Mouse (Mus musculus) 3T3-L1 (cell line): ENCODE data around the gene Kcnh7.
A peak's percentile ranks its signal among the peaks of the same experiment; 100 is the strongest.

Experiments used
- DNase-seq: peaks from one replicate; pipeline ENCODE4 v3.0.0-alpha.2; 2015; ENCODE audit warnings: low read depth, low spot score

Kcnh7 gene

DNA sequence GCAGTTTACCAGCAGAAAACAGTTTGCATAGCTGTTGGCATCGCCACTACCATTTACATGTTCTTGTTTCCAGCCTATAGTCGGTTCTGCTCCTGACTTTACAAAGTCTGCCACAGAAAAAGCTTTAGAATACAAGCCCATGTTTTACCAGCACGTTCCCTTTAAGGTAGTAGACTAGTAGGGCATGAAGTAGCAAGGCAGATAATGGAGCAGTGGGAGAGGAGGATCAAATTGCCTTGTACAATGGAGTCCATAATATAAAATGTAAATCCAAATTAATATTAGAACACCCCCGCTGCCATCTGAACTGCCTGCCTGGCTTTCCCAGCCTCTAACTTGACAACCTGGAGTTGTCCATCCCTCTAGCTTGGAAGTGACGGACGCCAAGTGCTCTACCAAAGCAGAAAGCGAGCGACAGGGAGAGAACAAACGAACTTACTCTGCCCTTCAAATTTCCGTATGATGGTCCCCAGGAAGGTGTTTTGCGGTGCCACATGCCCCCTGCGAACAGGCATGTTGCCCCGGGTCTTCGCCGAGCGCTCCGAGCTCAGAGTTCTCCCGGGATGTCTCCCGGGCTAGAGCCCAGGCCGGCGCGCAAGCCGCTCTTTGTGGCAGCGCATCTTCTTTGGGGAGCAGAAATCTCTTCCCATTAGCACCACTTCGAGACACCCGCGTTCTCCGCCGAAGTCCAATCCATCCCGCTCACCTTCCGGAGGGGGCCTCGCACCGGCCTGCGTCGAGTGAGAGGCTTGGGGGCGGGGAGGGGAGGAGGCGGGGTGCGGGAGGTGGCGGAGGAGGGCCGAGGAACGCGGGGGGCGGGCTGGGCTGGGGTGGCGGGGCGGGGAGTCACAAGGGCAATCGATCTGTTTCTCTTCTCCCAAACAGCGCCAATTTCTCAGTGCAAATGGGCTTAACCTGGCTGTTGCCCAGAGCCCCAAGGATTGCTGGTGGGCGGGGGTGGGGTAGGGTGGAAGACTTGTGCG lies at the start of gene Kcnh7:
Gene Kcnh7 (minus strand): TSS at position 725 of the 983 bp plus-strand sequence.
- no peak for DNase-seq

DNA sequence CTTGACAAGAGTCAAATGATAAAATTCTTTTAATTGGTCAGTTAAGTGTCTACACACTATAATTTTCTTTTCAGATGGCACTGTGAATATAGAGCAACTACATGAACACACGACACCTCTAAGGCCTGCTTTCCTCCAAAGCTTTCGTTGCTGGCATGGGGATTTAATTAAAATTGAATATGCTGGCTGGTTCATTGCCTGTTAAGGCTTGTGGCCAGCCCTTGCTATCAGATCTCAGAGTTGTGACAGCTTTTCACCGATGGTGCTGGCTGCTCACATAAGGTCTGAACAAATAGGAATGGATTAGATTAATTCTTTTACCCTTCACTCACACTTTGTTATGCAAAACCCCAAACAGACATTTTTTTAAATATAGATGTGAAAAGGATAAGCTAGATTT lies 23.3 kb upstream of the Kcnh7 start:
- DNase-seq: no peak

GRCm38 (mm10) chr2:63186014-63186413 lies 1.9 kb upstream of the Kcnh7 start:
- DNase-seq: peak; percentile 43

GRCm38 (mm10) chr2:63184551-63185430 lies 704 bp upstream of the Kcnh7 start:
- DNase-seq: no peak

- no peak for DNase-seq
Observed at GRCm38 (mm10) chr2:63153701-63154100, 30.4 kb downstream of the Kcnh7 start.

DNA sequence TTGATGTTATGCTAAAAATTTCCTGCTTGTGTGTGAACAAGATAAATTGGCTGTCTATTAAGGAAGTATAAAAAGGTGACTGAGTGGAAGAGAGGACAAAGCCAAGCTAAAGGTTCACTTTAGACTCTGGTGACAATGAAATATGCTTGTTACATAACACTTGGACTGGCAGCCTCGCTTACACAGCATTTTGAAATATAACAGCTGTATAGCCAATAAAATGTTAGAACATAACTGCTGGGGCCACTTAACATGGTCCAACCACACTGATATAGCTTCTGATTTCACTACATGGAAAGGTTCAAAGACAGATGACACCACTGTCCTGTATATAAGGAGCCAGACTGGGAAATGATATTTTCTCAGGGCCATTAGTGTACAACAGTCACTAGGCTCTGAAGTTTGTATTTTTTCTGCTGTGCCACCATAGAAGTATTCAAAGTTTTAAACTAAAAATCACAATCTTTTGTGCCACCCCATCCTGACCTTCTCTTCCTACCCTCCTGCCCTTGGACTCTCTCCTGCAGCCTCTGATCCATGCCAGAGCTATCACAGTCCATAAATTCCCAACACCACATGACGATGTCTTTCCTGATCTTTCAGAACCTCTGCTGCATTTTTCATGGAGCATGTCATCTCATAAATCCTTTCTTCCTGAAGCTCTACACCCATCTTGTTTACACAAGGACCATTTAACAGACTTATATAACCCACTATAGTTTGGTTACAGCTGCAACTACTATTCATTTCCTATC lies 56.1 kb downstream of the Kcnh7 start:
- no peak for DNase-seq

DNA sequence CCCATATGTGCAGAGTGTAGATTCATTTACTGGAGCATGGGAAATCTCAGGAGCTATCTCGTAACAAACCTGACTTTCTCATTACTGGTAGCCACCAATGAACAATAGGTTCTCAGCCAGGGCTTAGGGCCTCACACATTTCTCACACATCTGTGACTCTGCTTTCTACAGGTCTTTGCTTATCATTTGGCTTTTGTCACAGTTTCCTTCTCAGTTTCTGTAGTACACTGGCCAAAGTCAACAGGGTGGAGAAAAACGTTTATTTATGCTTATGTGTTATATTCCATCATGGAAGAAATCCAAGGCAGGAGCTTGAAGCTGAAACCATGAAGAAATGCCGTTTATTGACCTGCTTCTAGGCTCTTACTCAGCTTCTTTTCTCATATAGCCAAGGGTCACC lies 63.8 kb downstream of the Kcnh7 start:
- no peak for DNase-seq

DNA sequence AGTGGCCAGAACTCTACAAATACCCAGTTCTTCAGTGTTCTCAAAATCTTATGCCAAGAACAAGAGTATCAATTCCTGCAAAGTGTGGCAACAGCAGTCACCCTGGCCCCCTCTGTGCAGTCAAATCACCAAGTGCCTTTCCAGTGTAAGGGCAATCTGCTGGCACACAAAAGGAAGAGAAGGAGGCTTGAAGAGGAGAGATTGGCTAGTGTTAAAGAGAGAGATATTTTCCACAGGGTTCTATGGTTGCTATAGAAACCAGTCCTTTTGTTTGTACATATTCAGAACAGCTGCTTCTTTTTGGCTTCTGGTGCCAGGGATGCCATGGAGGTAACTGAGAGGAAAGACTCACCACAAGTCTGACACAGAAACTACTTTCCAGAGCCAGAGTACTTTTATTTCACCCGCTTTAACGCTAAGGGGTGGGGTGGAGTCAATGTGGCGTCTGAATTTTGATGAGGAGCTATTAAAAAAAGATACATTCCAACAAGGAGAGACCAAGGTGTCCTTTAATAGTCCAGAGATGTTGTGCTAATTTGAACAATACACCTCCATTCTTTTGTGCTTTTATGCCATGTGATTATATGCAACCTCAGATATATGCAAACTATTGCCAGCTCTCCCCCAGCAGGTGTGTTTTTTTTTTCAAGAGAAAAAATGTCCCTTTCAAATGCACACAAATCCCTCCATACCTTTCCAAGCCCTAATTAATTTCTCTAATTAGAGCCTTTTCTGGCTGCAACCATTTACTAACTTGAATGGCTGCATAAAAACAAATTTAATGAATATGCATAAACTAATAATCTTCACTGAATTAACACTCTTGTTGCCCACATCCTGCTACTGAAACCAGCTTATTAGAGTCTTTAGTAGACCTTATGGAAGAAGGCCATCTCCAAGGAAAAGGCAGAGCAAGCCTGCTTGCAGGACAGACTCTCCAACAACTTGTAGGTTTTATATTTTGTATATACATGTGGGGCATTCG lies 66.6 kb downstream of the Kcnh7 start:
- no peak for DNase-seq

GRCm38 (mm10) chr2:63105971-63106370 lies 78.1 kb downstream of the Kcnh7 start:
- DNase-seq: no peak

GRCm38 (mm10) chr2:63099676-63100075 lies 84.4 kb downstream of the Kcnh7 start:
- no peak for DNase-seq

DNA sequence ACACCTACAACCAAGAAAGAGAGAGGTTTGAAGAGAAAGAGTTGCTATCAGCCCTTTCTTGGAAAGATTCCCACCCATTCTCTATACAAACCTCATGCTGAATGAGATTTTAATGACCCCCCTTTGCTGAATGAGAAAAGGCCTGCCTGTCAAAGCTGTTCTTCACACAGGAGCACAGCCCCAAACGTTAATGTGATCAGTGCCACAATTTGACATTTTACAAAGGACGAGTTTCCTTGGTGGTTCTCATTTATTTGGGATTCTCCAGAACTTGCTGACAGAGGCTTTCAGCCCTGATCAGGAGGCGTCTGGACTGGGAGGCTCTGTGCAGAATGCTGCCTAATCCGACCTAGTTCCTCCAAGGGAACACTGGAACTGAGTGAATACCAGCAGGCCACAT lies 92.3 kb downstream of the Kcnh7 start:
- no peak for DNase-seq

DNA sequence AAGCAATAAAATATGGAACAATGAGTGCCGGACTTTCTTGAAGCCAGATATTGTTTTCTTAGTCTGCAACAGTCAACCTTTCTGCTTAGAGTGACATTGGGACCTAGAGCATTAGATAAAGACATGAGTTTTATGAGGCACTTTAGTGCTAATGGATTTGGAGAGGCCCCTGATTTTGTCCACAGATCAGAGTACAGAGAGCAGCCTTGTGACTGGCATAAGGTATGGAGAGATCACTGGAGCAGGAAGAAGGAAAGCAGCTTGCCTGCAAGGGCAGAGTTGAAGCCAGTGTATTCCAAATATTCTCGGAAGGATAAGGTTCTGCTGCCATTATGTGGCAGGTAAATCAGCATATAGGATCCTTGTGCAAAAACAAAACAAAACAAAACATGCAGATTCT lies 93.6 kb downstream of the Kcnh7 start:
- no peak for DNase-seq

DNA sequence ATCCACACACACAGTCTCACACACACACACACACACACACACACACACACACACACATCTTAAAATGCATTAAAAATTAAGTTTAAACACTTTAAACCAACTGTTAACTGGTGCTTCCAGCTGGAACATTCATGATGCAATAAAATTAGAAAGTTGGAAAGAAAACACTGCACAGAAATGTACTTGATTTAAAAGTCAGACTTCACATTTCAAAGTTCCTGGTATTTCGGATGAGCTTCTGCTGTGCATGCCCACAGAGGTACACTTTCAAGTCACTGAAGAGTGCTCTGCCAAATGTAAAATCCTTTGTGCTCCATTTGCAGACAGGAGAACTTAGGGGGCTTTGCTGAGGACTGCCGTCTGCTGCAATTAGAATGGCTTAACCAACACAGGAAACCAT lies 125.7 kb downstream of the Kcnh7 start:
- DNase-seq: no peak

- DNase-seq: no peak
Observed at GRCm38 (mm10) chr2:63049884-63050283, 134.2 kb downstream of the Kcnh7 start.

GRCm38 (mm10) chr2:63039718-63040117 lies 144.4 kb downstream of the Kcnh7 start:
- DNase-seq: no peak

GRCm38 (mm10) chr2:63014909-63015308 lies 169.2 kb downstream of the Kcnh7 start:
- no peak for DNase-seq

DNA sequence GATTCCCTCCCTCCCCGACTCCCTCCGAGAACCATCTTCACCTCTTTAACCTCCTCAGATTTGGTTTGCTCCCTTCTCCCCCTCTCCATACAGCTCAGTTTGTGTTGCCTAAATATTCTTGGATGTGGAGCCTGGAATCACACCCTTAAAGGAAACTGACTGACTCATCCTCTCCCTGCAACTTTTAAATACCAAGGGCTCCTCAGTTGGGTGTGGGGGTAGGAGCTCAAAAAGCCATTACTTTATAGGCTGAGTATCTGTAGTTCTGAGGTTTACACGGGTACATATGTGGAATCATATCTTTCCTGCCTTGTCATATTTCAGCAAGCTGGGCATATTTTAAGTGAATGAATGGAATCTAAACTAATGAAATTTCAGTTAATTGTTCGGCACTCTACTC lies 174.9 kb downstream of the Kcnh7 start:
- DNase-seq: no peak

- DNase-seq: no peak
Observed at GRCm38 (mm10) chr2:63002784-63003183, 181.3 kb downstream of the Kcnh7 start.

DNA sequence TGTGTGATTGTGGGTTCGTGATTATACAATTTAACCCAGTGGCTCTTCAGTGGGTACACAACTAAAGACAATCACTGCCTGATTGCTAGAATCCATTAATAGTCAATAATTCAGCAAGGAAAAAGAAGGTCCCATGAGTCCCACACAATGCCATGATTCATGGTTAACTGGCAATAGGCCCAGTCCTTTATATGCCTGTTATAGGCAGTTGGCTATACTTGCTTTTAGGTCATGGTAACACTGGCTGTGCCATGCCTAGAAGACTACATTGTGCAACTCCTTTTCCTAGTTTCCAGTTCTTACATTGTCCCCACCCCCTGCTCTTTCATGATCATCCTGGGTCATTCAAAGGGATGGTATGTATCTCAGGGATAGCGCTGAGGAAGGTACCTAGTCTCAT lies 186.4 kb downstream of the Kcnh7 start:
- DNase-seq: peak; percentile 8

- no peak for DNase-seq
Observed at GRCm38 (mm10) chr2:62988616-62989015, 195.5 kb downstream of the Kcnh7 start.
